Mouse (Mus musculus): Measurements from ENCODE around the gene Ttc3. TPM values are rescaled to one million over a fixed set of nuclear protein-coding genes. Genes with fewer than 3 reads are reported as not detected.

Ttc3 gene
- polyA plus RNA-seq (2015; fragmentation: Nextera tagmentation; extraction: Ambion mirVana): 156 and 161 TPM in 2 replicates

DNA sequence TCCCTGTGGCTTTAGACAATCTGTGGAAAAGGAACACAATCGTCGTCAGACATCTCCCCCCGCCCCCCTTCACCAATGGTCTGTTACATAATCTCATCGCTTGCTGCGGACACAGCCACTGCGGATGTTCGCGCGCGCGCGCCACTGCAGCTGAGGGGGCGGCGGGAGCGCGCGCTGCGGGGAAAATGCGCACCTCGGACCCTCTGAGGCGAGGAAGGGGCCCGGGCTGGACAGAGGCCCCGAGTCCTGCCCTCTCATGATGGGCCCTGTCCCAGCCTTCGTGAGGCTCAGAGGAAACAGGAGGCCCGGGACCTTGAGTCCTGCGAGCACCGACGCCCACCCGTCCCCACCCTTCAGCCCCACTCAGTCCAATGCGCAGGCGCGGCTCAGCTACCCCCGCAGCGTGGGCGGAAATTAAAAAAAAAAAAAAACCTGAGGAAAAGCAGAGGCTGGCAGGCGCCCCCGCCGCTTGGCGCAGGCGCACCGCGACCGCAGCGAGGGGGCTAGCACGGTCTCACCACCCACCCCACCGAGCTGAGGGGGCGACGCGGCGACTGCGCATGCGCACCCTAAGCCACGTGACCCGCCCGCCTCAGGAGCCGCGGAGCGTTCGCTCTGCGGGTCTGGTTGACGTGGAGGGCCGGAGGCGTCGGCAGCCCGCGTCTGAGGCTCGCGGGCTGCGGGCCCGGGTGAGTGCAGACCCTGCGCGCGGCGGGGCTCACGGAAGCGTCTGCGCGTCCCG, at the start of gene Ttc3:
TSS of gene Ttc3 (plus strand) at position 446 of the 742 bp plus-strand sequence.
- Histone ChIP-seq H3K27ac (ENCODE audit: low read length) (peak within 1 kb of the TSS; percentile 99), H3K4me3 (replicated peaks; ENCODE audit: low read length) (peak within 1 kb of the TSS; percentile 92), H3K9me3 (replicated peaks; ENCODE audit: control insufficient read depth, low read length) (no peaks in the 10 kb centered on the region), H3K9ac (ENCODE audit: low read length) (peak within 1 kb of the TSS; percentile 98), H3K4me1 (ENCODE audit: control insufficient read depth, insufficient read depth, low read length) (peaks cover 8% of the 10 kb centered on the region; the same call in 1 of the 2 replicates), H3K4me2 (ENCODE audit: low read depth, low read length) (peak within 1 kb of the TSS; percentile 53), H3K36me3 (ENCODE audit: control insufficient read depth, insufficient read depth, low read length) (no peaks in the 10 kb centered on the region), H3K27me3 (ENCODE audit: control insufficient read depth, insufficient read depth, low read length) (no peaks in the 10 kb centered on the region)
- ATAC-seq (ENCODE audit: insufficient read depth, low FRiP score): peak; percentile 88
- under 1% methylated on average over 79 of the region's 79 CpGs for WGBS

- ATAC-seq (ENCODE audit: insufficient read depth, low FRiP score): no peak
- Histone ChIP-seq H3K9ac (ENCODE audit: low read length) (no peak overlapping the region), H3K4me3 (replicated peaks; ENCODE audit: low read length) (no peak overlapping the region), H3K27ac (ENCODE audit: low read length) (no peak overlapping the region), H3K27me3 (ENCODE audit: control insufficient read depth, insufficient read depth, low read length) (peaks cover 3% of the 10 kb centered on the region; the same call in 1 of the 2 replicates), H3K9me3 (replicated peaks; ENCODE audit: control insufficient read depth, low read length) (no peaks in the 10 kb centered on the region), H3K36me3 (ENCODE audit: control insufficient read depth, insufficient read depth, low read length) (no peaks in the 10 kb centered on the region), H3K4me2 (ENCODE audit: low read depth, low read length) (no peak overlapping the region), H3K4me1 (ENCODE audit: control insufficient read depth, insufficient read depth, low read length) (peaks cover 3% of the 10 kb centered on the region; the same call in 1 of the 2 replicates)
- WGBS: 61% methylated on average over 5 of the region's 5 CpGs
Observed at GRCm38 (mm10) chr16:94323681-94324080, 46.7 kb upstream of the Ttc3 start.

- no peak for ATAC-seq (ENCODE audit: insufficient read depth, low FRiP score)
- no peak overlapping the region for H3K9ac ChIP-seq (ENCODE audit: low read length)
- H3K36me3 ChIP-seq (ENCODE audit: control insufficient read depth, insufficient read depth, low read length): no peaks in the 10 kb centered on the region
- H3K4me3 ChIP-seq (replicated peaks; ENCODE audit: low read length): no peak overlapping the region
- H3K4me2 ChIP-seq (ENCODE audit: low read depth, low read length): no peak overlapping the region
- 88% methylated on average over 3 of the region's 3 CpGs for WGBS
- no peak overlapping the region for H3K27ac ChIP-seq (ENCODE audit: low read length)
- H3K27me3 ChIP-seq (ENCODE audit: control insufficient read depth, insufficient read depth, low read length): peaks cover 5% of the 10 kb centered on the region
- H3K4me1 ChIP-seq (ENCODE audit: control insufficient read depth, insufficient read depth, low read length): peaks cover 11% of the 10 kb centered on the region; the same call in 1 of the 2 replicates
- H3K9me3 ChIP-seq (replicated peaks; ENCODE audit: control insufficient read depth, low read length): no peaks in the 10 kb centered on the region
Observed at GRCm38 (mm10) chr16:94326008-94326407, 44.4 kb upstream of the Ttc3 start.

DNA sequence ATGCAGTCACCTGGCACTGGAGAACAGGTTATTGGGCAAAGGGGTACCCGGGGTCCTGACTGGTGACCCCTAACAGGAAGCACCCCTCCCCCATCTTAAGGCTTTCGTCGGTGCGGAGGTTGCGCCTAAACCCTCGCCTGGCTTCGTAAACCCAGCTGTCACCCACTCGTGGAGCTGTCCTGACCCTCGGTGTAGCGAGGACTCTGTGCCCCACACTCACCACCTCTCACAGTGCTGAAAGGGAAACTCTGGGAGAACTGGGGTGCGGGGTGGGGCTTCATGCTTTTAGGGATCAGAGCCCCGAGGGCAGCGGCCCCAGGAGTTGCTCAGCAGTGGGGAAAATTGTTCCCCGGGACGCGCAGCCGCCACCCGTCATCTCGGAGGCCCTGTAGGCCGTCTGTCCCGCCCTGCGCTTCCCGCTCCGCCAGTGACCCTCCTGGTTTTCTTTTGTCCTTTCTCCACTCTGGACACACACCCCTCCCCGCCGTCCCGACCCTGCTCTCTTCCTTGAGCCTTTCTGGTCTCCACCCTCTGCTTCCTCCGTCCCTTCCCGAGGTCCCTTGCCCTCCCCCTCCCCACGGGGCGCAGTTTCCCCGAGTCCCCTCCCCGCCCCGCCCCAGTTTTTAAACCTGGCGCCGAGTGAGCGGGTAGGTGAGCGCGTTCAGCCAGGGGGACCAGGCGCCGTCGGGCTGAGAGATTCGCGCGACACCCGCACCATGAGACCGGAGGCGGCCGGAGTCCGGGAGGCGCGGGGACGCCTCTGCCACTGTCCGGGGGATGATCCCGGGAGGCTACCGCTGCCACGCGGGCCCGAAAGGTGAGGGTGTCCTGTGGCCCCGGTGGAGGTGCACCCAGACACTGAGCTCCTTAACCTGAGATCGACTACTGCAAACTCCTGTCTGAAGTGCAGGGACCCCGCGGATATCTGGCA, 42.4 kb upstream of the Ttc3 start, which contains the start of gene Ripply3:
TSS of gene Ripply3 (plus strand) at position 640 of the 931 bp plus-strand sequence.
- Histone ChIP-seq H3K9me3 (replicated peaks; ENCODE audit: control insufficient read depth, low read length) (no peaks in the 10 kb centered on the region), H3K27ac (ENCODE audit: low read length) (no peak within 1 kb of the TSS; the same call in 1 of the 2 replicates), H3K27me3 (ENCODE audit: control insufficient read depth, insufficient read depth, low read length) (peaks cover 5% of the 10 kb centered on the region), H3K4me3 (replicated peaks; ENCODE audit: low read length) (peak within 1 kb of the TSS; percentile 67), H3K36me3 (ENCODE audit: control insufficient read depth, insufficient read depth, low read length) (no peaks in the 10 kb centered on the region), H3K4me2 (ENCODE audit: low read depth, low read length) (peak within 1 kb of the TSS; percentile 83), H3K9ac (ENCODE audit: low read length) (peak within 1 kb of the TSS; percentile 77), H3K4me1 (ENCODE audit: control insufficient read depth, insufficient read depth, low read length) (peaks cover 11% of the 10 kb centered on the region; the same call in 1 of the 2 replicates)
- ATAC-seq (ENCODE audit: insufficient read depth, low FRiP score): peak; percentile 78
- WGBS: under 1% methylated on average over 63 of the region's 63 CpGs

GRCm38 (mm10) chr16:94328881-94329867, 41.2 kb upstream of the Ttc3 start:
- Histone ChIP-seq H3K27ac (ENCODE audit: low read length) (no peak overlapping the region), H3K27me3 (ENCODE audit: control insufficient read depth, insufficient read depth, low read length) (peaks cover 5% of the 10 kb centered on the region), H3K36me3 (ENCODE audit: control insufficient read depth, insufficient read depth, low read length) (no peaks in the 10 kb centered on the region), H3K4me2 (ENCODE audit: low read depth, low read length) (peak overlapping the region; percentile 83), H3K4me1 (ENCODE audit: control insufficient read depth, insufficient read depth, low read length) (peaks cover 11% of the 10 kb centered on the region; the same call in 1 of the 2 replicates), H3K9ac (ENCODE audit: low read length) (peak overlapping the region; percentile 77), H3K4me3 (replicated peaks; ENCODE audit: low read length) (peak overlapping the region; percentile 67), H3K9me3 (replicated peaks; ENCODE audit: control insufficient read depth, low read length) (no peaks in the 10 kb centered on the region)
- no peak for ATAC-seq (ENCODE audit: insufficient read depth, low FRiP score)
- WGBS: 16% methylated on average over 25 of the region's 25 CpGs

- ATAC-seq (ENCODE audit: insufficient read depth, low FRiP score): no peak
- Histone ChIP-seq H3K27me3 (ENCODE audit: control insufficient read depth, insufficient read depth, low read length) (peaks cover 5% of the 10 kb centered on the region), H3K4me2 (ENCODE audit: low read depth, low read length) (no peak overlapping the region), H3K27ac (ENCODE audit: low read length) (no peak overlapping the region), H3K9ac (ENCODE audit: low read length) (no peak overlapping the region; the same call in 1 of the 2 replicates), H3K4me1 (ENCODE audit: control insufficient read depth, insufficient read depth, low read length) (peaks cover 11% of the 10 kb centered on the region; the same call in 1 of the 2 replicates), H3K36me3 (ENCODE audit: control insufficient read depth, insufficient read depth, low read length) (no peaks in the 10 kb centered on the region), H3K9me3 (replicated peaks; ENCODE audit: control insufficient read depth, low read length) (no peaks in the 10 kb centered on the region), H3K4me3 (replicated peaks; ENCODE audit: low read length) (no peak overlapping the region)
- 77% methylated on average over 5 of the region's 5 CpGs for WGBS
Observed at GRCm38 (mm10) chr16:94330429-94330828, 40.0 kb upstream of the Ttc3 start.

- 80% methylated on average over 9 of the region's 9 CpGs for WGBS
- Histone ChIP-seq H3K36me3 (ENCODE audit: control insufficient read depth, insufficient read depth, low read length) (no peaks in the 10 kb centered on the region), H3K9ac (ENCODE audit: low read length) (no peak overlapping the region), H3K4me2 (ENCODE audit: low read depth, low read length) (no peak overlapping the region), H3K9me3 (replicated peaks; ENCODE audit: control insufficient read depth, low read length) (no peaks in the 10 kb centered on the region), H3K27me3 (ENCODE audit: control insufficient read depth, insufficient read depth, low read length) (peaks cover 5% of the 10 kb centered on the region), H3K4me3 (replicated peaks; ENCODE audit: low read length) (no peak overlapping the region), H3K27ac (ENCODE audit: low read length) (no peak overlapping the region), H3K4me1 (ENCODE audit: control insufficient read depth, insufficient read depth, low read length) (peaks cover 11% of the 10 kb centered on the region; the same call in 1 of the 2 replicates)
- ATAC-seq (ENCODE audit: insufficient read depth, low FRiP score): no peak
Observed at GRCm38 (mm10) chr16:94331233-94331885, 39.1 kb upstream of the Ttc3 start.

DNA sequence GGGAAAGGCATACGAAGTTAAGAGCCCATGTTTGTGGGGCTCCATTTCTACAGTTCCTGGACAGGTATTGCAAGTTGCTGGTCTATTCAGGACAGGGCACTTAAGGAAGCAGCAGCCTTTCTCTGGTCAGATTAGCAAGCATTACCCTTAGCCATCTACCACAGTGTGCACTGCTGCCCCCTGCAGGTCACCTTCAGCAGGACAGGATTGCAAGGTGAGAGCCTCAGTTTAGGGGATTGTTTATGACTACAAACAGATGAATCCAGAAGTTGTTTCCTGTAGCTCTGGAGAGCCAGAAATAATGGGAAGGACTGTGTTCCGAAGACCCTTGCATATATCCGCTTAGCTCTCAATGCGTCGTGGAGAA, 38.5 kb upstream of the Ttc3 start:
- Histone ChIP-seq H3K4me1 (ENCODE audit: control insufficient read depth, insufficient read depth, low read length) (peaks cover 11% of the 10 kb centered on the region; the same call in 1 of the 2 replicates), H3K27ac (ENCODE audit: low read length) (no peak overlapping the region), H3K9ac (ENCODE audit: low read length) (no peak overlapping the region), H3K4me2 (ENCODE audit: low read depth, low read length) (no peak overlapping the region), H3K9me3 (replicated peaks; ENCODE audit: control insufficient read depth, low read length) (no peaks in the 10 kb centered on the region), H3K27me3 (ENCODE audit: control insufficient read depth, insufficient read depth, low read length) (peaks cover 3% of the 10 kb centered on the region), H3K4me3 (replicated peaks; ENCODE audit: low read length) (no peak overlapping the region), H3K36me3 (ENCODE audit: control insufficient read depth, insufficient read depth, low read length) (no peaks in the 10 kb centered on the region)
- WGBS: 70% methylated on average over 5 of the region's 5 CpGs
- ATAC-seq (ENCODE audit: insufficient read depth, low FRiP score): no peak

Measured in stomach, embryonic 16.5 days (tissue).